ENCODE assay signal across 15 mouse cellular contexts in the genomic region with DNA sequence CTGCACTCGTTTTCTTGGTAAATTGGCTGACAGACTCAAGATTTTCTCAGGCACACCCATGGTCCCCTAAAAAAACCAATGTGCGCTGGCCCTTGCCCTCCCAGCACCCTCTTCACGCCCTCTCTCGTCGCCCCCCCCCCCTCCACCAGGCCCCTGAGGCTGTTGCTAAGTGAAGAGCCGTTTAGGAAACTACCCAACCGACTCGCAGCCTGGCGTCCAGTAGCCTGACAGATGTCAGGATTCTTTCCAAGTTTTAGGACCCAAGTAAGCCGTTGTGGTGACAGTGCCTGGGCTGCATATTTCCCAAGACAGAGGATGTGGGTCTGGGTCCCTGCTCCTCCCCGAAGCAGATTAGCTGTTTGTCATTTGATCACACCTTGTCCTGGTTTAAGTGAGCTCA. TPM values are rescaled to one million over a fixed set of nuclear protein-coding genes. Genes with fewer than 3 reads are reported as not detected.
DNase-seq lines count a peak whose midpoint lies in the region; ATAC-seq lines count a peak whose summit lies in the region.
"Had no signal": no experiment of that assay in that cellular context is flagged by ENCODE, and none has a peak within 500 bp of the region (broad histone marks: within the 10 kb centered on the region; RNA-seq: fewer than 3 reads in every experiment).

No protein-coding gene starts in this region.

- H3K27me3 ChIP-seq in hindbrain, embryonic 13.5 days, result peaks cover 32% of the 10 kb centered on the region; the same call in 1 of the 2 replicates
- no peaks in the 10 kb centered on the region for H3K27me3 ChIP-seq in midbrain, embryonic 16.5 days (ENCODE audit: control insufficient read depth, insufficient read depth, low read depth, low read length)
- H3K27me3 ChIP-seq in liver, embryonic 11.5 days (replicated peaks; ENCODE audit: control insufficient read depth, insufficient read depth, low read length), result peaks cover 89% of the 10 kb centered on the region

- 24% methylated on average over 8 of the region's 11 CpGs for WGBS in hindbrain, embryonic 13.5 days
- WGBS in midbrain, embryonic 16.5 days, result 13% methylated on average over 11 of the region's 11 CpGs
- 22% methylated on average over 9 of the region's 11 CpGs for WGBS in liver, embryonic 11.5 days

- H3K36me3 ChIP-seq in hindbrain, embryonic 13.5 days, result no peaks in the 10 kb centered on the region
- no peaks in the 10 kb centered on the region for H3K36me3 ChIP-seq in midbrain, embryonic 16.5 days (ENCODE audit: control insufficient read depth, insufficient read depth, low read length)
- H3K36me3 ChIP-seq in liver, embryonic 11.5 days (ENCODE audit: control insufficient read depth, insufficient read depth, low read length), result no peaks in the 10 kb centered on the region
- H3K36me3 ChIP-seq: intestine, embryonic 15.5 days; liver, embryonic 13.5 days had no signal

- no peak overlapping the region for H3K9ac ChIP-seq in hindbrain, embryonic 13.5 days
- H3K9ac ChIP-seq in midbrain, embryonic 16.5 days (ENCODE audit: low read depth, low read length), result no peak overlapping the region
- H3K9ac ChIP-seq in liver, embryonic 11.5 days (ENCODE audit: low read depth, low read length), result no peak overlapping the region
- H3K9ac ChIP-seq: intestine, embryonic 15.5 days; liver, embryonic 13.5 days had no signal

- peak; percentile 2 for DNase-seq in R1 (ENCODE audit: low read depth, low spot score)
- peak; percentile 28 for DNase-seq in embryo, embryonic 10.5 days (ENCODE audit: low spot score)
- no peak for DNase-seq in liver, embryonic 11.5 days (ENCODE audit: low spot score)
- no peak for DNase-seq in gastrocnemius, postnatal 4 days (ENCODE audit: low spot score in 2 of 2)
- no peak for DNase-seq in cerebellum, postnatal 14 days
- DNase-seq: adrenal gland, postnatal 25 days; kidney, postnatal 4 days; liver, embryonic 13.5 days; right cerebral cortex, postnatal 14 days had no signal

- H3K9me3 ChIP-seq in hindbrain, embryonic 13.5 days, result no peaks in the 10 kb centered on the region
- no peaks in the 10 kb centered on the region for H3K9me3 ChIP-seq in midbrain, embryonic 16.5 days (replicated peaks; ENCODE audit: control insufficient read depth, low read length, poor library complexity, severe bottlenecking)
- H3K9me3 ChIP-seq in liver, embryonic 11.5 days (ENCODE audit: control insufficient read depth, low read length), result no peaks in the 10 kb centered on the region
- H3K9me3 ChIP-seq: intestine, embryonic 15.5 days; liver, embryonic 13.5 days had no signal

- H3K4me3 ChIP-seq in hindbrain, embryonic 13.5 days, result 0 out of 2 replicates have a peak overlapping the region, but pooled peaks have one; percentile 55
- no peak overlapping the region for H3K4me3 ChIP-seq in midbrain, embryonic 16.5 days (ENCODE audit: low read depth, low read length)
- H3K4me3 ChIP-seq in liver, embryonic 11.5 days (ENCODE audit: low read depth, low read length), result no peak overlapping the region
- H3K4me3 ChIP-seq: intestine, embryonic 15.5 days; liver, embryonic 13.5 days; myocyte had no signal

- H3K4me2 ChIP-seq in hindbrain, embryonic 13.5 days, result peak overlapping the region; percentile 66
- H3K4me2 ChIP-seq in midbrain, embryonic 16.5 days (ENCODE audit: low read length), result peak overlapping the region; percentile 12; the same call in 1 of the 2 replicates
- H3K4me2 ChIP-seq in liver, embryonic 11.5 days, result no peak overlapping the region
- H3K4me2 ChIP-seq: intestine, embryonic 15.5 days; liver, embryonic 13.5 days had no signal

- H3K27ac ChIP-seq in hindbrain, embryonic 13.5 days, result no peak overlapping the region
- no peak overlapping the region for H3K27ac ChIP-seq in midbrain, embryonic 16.5 days (ENCODE audit: low read length)
- H3K27ac ChIP-seq in liver, embryonic 11.5 days (ENCODE audit: low read depth, low read length), result no peak overlapping the region
- H3K27ac ChIP-seq: intestine, embryonic 15.5 days; liver, embryonic 13.5 days had no signal

- peaks cover 21% of the 10 kb centered on the region for H3K4me1 ChIP-seq in hindbrain, embryonic 13.5 days (replicated peaks)
- peaks cover 11% of the 10 kb centered on the region for H3K4me1 ChIP-seq in midbrain, embryonic 16.5 days (ENCODE audit: control insufficient read depth, insufficient read depth, low read length)
- no peaks in the 10 kb centered on the region for H3K4me1 ChIP-seq in liver, embryonic 11.5 days (replicated peaks; ENCODE audit: control insufficient read depth, insufficient read depth, low read length)
- H3K4me1 ChIP-seq: liver, embryonic 13.5 days had no signal

- ATAC-seq in hindbrain, embryonic 13.5 days (ENCODE audit: low FRiP score), result no peak
- no peak for ATAC-seq in midbrain, embryonic 16.5 days
- ATAC-seq in liver, embryonic 11.5 days (replicated peaks; ENCODE audit: low FRiP score), result no peak
- ATAC-seq: intestine, embryonic 15.5 days had no signal

RNA-seq across cellular contexts. Expression of a gene that starts 2.2 kb away (rescaled TPM):
- polyA plus RNA-seq in hindbrain, embryonic 13.5 days (2015; fragmentation: Nextera tagmentation; extraction: Ambion mirVana), result 1.1 and 1.3 TPM in 2 replicates
- polyA plus RNA-seq in midbrain, embryonic 16.5 days (2015; fragmentation: Nextera tagmentation; extraction: Ambion mirVana), result 0.74 and 1.1 TPM in 2 replicates
- polyA plus RNA-seq in liver, embryonic 11.5 days (2014; fragmentation: Nextera tagmentation; extraction: Ambion mirVana), result not detected in 2 replicates
- total RNA-seq in gastrocnemius, postnatal 4 days (2021), result under 1 TPM in 1 of 2 experiments, not detected in 1; 0.13 TPM
- total RNA-seq: adrenal gland, postnatal 25 days; granulocyte monocyte progenitor cell, adult 5-6 weeks had no signal
- polyA plus RNA-seq: intestine, embryonic 15.5 days; liver, embryonic 13.5 days; myocyte; stomach, embryonic 14.5 days had no signal

Comparison
In these comparisons a context has a peak if more than half of its experiments do, and no peak if none do; other contexts are left out.
1. DNase-seq: peak in R1 (single experiment) and embryo, embryonic 10.5 days (single experiment); none in liver, embryonic 11.5 days (single experiment), gastrocnemius, postnatal 4 days (0 of 2) and cerebellum, postnatal 14 days (0 of 2).